Mouse (Mus musculus) NIH3T3 (cell line): ENCODE measurements around the gene Vmn1r178.
"Not testable (repeated sequence)": the region's sequence is repeated elsewhere in the genome, so short reads cannot be mapped to it uniquely, and the experiment has no call there.

ENCODE experiments used
- DNase-seq: peaks from one replicate; pipeline ENCODE4 v3.0.0-alpha.2; 2012; ENCODE audit warnings: low read depth

Vmn1r178 gene

GRCm38 (mm10) chr7:23891709-23892108 is at the start of gene Vmn1r178:
Vmn1r178 (plus strand) TSS chr7:23892009.
- no peak for DNase-seq

- DNase-seq = not testable (repeated sequence)
These were observed 25.5 kb upstream of the Vmn1r178 start, which contains the start of gene Vmn1r177 for GRCm38 (mm10) chr7:23866349-23866748. Vmn1r177 (minus strand) TSS chr7:23866449.

- not testable (repeated sequence) for DNase-seq
These were observed 14.9 kb upstream of the Vmn1r178 start for GRCm38 (mm10) chr7:23876918-23877317.

GRCm38 (mm10) chr7:23926678-23927077 is 34.9 kb downstream of the Vmn1r178 start, which contains the start of gene Vmn1r179:
Vmn1r179 (plus strand) TSS chr7:23926978.
- no peak for DNase-seq
